Mouse (Mus musculus) regulatory T cell (primary cell): Measurements from ENCODE around the gene Bcan.

Source experiments
- in situ Hi-C: fragments of 300-600 bp; cut with MboI, MseI; formaldehyde crosslinking; loops from one replicate; pipeline ENCODE4 v1.15.1; 2025; ENCODE audit warnings: high pct_unique_total_duplicates

The Bcan gene

DNA sequence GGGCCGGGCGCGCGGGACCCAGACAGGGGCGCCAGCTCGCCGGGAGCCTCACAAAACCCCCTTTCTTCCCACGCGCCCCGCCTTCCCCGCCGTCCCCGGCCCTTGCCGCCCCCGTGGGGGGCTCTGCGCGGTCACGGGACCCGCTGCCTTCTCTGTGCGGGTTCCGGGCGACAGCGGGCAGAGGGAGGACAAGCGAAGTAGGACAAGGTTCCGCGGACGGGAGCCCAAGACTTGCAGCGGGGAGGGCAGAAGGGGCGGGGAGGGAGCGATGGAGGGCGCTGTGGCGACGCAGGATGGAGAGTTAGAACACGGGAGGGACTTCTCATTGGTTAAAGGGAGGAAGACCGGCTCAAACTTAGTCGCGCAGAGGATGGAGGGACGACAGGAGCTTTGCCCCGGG, at the start of gene Bcan:
Gene Bcan (minus strand): TSS at position 50 of the 400 bp plus-strand sequence.
- in situ Hi-C loops = no loop called here

DNA sequence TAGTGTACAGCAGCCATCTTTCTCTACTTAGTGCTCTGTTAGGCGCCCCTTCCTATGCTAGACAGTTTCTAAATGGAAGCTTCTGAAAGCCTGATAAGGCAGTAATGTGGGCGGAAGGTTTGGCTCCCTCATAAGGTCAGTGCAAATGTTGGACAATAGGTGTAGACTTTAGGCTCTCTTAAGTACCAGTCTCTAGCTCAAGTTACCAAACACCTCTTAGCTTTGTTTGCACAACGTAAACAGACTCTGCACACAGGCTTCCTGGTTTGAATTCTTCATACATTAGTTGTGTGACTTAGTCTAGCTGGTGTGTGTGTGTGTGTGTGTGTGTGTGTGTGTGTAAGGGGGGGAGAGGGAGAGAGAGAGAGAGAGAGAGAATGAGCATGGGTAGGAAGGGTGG, 49.5 kb upstream of the Bcan start:
- in situ Hi-C loops = loop anchor here (10.0 kb wide), 1 partner anchor 895 kb away; no protein-coding TSS in a partner anchor

DNA sequence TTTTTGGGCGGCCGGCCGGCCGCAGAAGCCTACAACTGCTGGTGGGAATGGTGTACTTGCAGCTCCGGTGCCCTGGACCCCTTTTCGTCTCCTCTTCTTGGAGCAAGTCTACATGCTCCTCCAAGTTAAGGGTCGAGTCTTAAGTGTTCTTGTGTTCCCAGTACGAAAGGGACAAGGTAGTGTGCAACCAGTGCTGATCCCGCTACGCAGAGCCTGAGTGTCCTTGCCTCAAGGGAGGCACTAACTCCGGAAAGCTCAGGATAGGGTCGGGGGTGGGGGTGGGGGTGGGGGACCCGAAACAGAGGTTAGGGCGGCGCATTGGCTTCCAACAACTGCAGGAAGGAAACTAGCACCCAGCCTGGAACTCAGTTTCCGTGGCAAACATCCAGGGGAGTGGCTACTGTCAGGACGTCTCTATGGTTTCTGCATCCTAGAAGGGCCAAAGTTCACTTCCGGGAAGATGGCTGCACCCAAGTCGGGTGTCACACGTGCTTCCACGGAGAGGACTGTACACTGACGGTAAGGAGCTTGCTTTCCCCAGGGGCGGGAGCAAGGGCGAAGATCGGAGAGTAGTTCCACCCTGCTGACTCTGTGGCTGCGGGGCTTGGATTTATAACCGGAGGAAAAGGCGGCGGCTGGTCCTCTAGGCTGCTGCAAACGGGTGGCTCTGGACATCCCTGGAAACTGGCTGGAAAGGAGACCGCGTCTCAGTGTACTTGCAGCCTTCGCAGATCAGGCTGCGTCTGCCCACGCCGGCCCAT, 42.8 kb upstream of the Bcan start, which contains the start of gene Gpatch4:
Gene Gpatch4 (plus strand): TSS at position 448 of the 761 bp plus-strand sequence.
- in situ Hi-C loops = loop anchor here (10.0 kb wide), 1 partner anchor 902 kb away; no protein-coding TSS in a partner anchor

DNA sequence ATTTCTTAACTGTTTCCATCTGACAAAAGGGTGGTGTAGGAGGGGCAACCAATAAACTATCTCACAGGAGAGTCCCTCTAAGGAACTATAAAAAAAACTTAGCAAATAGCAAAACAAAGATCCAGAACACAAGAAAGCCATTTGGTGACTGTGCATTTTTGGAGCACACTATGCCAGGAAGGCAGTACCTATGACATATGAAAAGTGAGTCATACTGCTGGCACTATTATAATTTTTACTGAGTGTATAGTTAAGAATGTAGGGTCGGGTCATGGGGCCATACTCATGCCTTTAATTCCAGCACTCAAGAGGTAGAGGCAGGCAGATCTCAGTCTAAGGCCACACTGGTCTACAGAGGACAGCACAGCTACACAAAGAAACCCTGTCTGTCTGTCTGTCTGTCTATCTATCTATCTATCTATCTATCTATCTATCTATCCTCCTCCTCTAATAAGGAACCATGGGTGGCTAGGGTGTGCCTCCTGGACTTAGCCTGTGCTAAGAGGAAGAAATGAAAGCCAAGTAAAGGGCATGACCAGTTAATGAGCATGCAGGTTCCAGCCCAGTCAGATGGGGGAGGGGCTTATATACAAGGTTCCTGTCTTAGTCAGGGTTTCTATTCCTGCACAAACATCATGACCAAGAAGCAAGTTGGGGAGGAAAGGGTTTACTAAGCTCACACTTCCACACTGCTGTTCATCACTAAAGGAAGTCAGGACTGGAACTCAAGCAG, 35.7 kb upstream of the Bcan start:
- in situ Hi-C loops = no loop called here

DNA sequence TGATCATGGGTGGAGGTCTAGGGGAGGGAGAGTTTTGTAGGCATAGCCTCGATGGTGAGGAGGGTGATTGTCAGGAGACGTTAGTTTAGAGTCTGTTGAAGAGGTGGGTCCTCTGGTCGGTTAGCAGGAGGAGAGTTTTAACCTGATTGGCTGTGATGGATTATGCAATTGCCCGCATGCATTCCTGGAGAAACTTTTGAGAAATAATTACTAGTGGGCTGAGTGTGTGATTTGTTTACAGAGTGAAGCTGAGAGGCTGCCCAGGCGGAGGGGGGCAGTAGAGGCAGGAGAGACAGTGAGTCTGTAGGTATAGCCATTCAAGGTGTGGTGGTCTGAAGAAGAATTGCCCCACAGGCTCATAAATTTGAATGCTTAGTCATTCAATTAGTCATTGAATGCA, 33.5 kb upstream of the Bcan start:
- in situ Hi-C loops = no loop called here

DNA sequence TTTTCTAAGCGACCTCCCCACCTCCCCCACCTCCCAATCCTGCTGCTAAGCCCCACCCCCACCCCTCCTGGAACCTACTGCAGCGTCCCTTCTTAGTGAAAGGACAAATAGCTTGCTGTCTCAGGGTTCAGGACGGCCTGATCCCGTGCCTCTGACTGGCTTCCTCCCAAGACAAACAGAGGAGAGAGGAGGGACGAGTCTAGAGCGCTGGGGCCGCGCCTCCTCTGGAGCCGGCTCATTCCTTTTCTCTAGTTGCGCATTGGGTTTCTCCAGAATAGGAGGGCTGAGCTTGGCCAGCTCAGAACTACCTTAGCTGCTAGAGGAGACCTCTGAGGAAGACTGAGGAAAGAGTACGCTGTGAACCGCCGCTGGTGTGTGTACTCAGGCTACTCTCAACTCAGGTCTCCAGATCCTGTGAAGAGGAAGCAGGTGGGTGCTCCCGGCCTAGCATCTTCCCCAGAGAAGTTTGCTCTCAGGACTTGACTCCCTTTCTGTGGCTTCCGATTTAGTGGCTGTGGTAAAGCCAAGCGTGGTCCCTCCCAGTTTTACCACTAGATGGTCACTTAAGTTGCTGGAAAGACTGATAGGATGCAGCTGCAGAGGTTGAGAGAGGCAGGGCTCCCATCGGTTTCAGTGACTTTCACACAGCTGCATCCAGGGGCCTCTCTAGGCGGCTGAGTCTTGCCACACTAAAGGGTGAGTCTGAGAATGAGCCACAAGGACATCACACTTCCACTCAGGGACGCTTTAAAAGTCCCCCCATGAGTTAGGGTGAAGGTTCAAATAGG, 30.8 kb upstream of the Bcan start:
- in situ Hi-C loops = no loop called here

DNA sequence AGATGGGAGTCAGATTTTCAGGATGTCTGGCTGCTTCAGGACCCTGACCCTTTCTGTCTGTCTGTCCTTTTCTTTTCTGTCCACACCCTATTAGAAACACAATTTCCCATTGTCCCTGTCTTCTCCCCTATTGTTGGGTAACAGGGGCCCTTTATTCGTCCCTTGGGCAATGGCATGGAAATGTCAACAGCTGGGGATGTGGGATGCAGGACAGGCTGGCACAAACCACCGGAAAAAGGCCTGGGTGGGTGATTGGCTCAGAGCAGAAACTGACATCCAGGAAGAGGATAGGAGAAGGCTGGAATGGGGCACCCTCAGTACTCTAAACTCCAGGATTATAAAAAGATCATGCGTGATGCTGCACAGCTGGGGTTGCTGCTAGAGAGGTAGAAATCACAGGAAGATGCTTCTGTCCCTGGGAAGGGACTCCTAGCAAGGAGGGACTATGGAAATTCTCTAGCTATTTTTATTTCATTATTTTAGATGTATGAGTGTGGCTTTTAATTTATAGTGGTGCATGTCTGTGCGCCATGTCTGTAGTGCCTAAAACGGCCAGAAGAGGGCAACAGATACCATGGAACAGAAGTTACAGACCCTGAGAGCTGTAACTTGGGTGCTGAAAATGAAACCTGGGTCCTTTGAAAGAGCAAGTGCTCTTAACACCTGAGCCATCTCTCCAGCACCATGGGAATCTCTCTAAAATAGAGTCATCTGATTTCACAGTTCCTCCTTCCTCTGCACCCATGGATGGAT, 27.6 kb upstream of the Bcan start, which contains the start of gene Hapln2:
Gene Hapln2 (minus strand): TSS at position 150 of the 753 bp plus-strand sequence.
- in situ Hi-C loops = no loop called here

DNA sequence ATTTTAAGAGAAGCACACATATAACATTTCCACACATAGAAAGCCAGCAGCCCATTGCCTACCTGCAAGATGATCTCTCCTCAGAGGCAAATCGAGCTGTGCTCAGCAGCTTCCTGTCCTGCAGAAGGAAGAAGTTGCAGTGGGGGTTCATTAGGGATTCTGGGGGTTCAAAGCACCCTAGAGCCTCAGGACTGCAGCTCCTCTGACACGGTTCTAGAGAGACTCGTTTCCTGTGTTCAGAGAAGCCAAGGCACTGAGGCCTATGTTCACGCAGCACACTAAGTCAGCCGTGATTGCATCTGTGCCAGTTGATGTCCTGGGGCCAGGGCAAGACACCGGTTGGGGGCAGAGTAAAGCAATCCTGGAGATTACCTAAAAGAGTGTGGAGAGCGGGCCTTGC, 26.8 kb upstream of the Bcan start:
- in situ Hi-C loops = no loop called here

DNA sequence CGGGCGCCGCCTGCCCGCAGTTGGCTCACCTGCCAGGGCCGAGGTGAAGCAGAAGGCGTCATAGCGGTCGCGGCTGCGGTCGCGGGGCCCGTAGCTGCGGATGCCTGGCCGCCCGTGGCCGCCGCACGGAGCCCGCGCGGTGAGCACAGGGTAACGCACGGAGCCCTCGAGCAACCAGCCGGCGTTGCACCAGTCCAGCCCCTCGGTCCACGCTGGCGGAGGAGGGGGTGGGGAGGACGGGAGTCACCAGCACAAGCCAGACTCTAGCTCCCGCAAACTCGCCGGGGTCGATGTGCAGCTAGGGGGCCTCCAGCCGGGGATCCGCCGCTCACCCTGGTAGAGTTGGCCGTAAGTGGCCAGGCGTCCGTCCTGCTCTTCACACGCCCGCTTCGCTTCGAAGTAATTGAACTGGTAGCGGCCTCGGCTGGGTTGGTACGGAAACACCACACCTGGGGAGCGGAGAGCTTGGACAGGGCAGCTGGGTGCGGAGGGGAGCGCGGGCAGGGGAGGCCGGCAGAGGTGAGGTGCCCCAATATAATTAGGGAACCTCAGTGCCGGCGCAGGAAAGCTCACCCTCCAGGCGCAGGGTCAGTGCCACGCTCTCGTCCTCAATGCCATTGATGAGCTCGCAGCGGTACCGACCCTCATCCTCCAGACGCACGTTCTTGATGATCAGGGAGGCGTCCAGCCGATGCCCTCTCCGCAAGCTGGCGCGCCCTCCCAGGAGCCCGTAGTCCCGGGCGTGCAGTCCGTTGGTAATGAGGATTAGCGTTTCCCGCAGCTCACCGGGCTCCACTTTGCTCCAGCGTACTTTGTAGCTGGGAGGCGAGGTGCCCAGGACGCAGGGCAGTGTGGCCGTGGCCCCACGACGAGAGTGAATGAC, 23.4 kb upstream of the Bcan start:
- in situ Hi-C loops = no loop called here

DNA sequence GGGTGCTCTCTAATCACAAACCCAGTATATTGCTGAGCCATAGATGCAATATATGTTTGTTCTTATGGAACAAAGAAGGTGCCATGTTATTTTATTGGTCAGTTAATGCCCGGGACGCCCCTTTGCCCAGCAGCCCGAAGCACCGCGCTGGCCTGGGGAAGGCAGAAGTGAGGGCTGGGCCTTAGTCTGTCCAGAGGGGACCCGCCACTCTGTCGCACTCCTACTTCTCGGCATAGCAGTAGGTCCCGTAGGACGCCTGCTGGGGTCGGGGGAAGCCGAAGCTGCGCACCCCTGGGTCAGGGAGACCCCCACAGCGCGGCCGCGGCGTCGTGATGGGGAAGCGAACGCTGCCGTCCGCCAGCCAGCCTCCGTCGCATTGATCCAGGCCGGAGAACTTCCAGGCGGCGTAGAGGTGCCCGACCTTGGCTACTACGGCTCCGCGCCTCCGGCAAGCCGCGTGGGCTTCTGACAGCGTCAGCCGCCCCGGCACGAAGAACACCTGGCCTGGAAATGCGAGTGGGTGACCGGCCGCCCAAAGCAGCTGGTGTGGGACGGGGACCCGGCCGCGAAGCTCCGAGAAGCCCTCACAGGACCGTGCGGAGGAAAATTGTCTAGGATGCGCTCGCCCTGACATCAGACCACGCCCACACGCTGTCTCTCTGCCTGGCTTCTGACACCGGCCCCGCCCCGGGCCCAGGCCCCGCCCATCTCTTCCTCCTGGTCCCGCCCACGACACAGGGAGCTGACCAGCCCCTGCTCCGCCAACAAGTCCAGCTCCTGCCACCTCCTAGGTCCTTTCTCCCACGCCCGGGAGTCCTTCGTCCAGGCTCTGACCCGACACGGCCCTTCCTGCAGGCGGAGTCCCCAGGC, 22.5 kb upstream of the Bcan start:
- in situ Hi-C loops = no loop called here

DNA sequence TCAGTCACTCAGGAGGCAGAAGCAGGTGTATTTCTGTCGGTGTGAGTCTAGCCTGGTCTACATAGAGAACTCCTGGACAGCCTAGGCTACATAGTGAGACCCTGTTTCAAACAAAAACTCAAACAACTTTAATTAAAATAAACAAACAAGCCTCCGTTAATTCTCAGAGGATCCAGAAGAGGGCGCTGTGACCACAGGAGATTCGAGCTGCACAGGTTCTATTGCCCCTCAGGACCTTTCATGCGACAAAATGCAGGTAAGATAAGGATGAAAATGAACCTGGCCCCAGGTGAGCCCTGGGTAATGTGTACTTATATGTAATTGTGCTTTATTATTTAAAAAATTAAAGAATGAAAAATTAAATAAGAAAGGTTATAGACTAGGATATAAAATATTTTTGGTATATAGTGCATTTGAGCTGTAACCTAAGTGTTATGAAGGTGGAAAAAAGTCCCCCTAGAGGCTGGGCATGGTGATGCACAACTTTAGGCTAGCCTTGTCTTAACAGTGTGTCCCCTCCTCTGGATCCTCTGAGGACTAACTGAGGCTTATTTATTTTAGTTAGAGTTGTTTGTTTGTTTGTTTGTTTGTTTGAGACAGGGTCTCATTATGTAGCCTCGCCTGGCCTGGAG, 10.7 kb upstream of the Bcan start:
- in situ Hi-C loops = loop anchor here (5.0 kb wide), 1 partner anchor 62 kb away; no protein-coding TSS in a partner anchor

DNA sequence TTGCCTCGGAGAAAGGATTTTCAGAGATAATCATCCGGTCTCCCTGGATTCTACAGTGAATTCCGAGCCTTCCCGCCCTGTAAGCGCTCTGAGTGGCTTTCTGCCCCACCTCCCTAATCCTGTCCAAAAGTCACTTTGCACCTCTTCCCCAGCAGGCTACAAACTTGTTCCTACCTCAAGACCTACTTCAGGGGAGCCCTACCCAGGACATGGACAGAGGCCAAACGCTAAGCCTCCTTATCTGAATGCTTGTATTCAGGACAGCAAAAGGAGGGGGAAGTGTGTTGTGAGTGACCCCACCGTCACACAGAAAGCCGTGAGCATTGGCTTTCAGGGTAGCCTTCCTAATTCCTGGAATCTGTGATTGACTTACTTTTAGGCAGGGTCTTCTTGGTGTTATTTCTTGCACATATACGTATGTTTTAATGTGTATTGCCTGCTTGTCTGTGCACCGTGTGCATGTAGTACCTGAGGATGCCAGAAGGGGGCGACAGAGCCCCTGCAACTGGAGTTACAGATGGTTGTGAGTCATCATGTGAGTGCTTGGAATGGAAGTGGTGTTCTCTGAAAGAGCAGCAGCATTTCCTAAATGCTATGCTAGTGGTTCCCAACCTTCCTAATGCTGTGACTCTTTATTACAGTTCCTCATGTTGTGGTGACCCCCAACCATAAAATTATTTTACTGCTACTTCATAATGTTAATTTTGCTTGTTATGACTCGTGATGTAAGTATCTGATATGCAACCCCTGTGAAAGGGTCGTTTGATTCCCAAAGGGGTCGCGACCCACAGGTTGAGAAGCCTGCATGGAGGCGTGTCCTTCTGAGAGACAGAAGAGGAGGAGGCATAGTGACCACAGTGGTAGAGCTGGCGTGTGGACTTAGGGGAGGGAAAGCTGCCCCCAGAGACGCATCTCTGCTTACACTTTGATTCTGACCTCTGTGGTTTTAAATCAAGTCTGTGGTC, 6.1 kb upstream of the Bcan start:
- in situ Hi-C loops = no loop called here

DNA sequence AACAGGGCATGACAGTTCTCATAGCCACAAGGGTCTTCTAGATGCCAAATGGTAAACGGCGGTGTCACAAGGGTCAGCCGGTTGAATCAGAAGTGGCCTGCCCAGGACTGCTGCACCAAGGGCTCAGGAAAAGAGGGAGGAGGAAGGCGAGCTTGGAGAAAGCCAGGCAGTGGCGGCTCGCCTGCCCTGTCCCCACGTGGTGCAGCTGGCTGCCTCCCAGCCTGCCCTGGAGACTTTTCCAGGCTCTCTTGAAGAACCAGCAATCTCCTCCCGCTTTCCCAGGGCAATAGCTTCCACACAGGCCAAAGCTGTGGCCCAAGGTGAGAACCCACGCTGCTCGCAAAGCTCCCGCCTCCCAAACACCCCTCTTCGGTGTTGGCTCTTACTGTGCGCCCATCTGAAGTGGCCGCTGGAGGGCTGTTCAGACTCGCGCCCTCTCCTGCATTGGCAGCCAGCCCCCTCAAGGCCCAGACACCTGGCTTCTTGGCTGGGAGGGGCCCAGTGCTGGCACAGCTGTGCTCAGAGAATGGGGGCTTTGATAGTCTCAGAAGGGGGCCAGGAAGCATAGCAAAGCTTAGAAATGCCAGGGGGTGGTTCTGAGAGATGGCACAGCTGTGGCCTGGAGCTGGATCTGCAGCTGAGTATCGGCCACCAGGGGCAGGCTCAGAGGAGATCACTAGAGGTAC, 2.4 kb upstream of the Bcan start:
- in situ Hi-C loops = no loop called here

DNA sequence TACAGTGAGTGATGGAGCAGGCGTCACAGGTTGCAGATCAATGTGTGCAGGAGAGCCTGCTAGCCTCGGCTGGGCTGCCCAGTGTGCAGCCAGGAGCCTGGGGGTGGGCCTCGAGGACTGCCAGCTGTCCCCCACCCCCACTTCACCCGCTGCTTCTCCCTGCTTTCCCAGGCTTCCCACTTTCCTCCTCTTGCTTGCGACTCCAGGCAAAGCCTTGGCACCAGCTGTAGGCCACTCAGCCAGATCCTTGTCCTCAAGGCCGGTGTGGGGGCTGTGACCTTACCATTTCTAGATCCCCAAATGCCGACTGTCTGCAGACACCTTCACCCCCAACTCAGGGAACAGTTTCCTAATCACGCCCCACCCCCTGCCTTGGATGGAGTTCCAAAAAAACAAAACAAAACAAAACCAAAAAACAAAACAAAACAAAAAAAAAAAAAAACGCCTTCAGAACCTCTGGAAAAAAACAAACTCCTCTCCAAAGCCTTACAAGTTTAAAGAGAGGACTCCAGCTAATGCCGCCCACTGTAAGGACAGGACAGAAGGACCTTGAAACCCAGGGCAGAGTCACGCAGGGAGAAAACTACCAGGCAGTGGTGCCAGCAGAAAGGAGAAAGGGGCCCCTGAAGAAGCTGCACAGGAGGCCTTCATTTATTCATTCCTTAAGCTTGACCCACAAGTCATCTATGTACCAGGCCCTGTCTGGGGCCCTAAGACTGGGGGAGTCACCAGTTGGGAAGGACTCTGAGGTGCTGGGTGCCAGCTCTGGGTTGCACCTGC, 976 bp upstream of the Bcan start:
- in situ Hi-C loops = no loop called here

DNA sequence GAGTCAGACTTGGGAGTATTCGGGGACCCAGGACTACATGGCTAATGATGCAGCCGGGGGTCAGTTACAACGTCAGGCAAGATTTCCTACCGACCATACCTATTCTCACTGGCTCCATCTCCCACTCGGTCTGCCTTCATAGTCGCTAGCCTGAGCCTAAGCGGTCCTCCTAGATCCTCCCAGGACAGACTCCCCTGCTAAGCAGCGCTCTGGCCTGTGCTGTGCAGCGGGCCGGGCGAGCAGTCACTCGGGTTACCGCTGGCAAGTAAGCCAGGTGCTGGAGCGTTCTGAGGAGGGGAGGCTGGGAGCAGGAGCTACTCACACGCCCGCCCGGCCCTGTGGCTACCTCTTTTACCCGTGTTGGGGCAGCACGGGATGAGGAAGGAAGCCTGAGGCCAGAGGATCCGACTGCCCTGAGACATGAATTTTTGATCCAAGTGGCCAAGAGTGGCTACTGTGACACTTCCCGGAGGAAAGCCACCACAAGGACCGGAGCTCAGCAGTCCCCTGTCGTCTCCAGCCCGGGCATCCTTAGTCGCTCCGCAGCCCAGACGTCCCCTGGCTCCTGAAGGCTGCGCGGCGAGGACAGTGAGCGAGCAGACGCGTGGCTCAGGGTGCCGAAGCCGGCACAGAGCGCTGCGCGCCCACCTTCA, 661 bp downstream of the Bcan start:
- in situ Hi-C loops = no loop called here

DNA sequence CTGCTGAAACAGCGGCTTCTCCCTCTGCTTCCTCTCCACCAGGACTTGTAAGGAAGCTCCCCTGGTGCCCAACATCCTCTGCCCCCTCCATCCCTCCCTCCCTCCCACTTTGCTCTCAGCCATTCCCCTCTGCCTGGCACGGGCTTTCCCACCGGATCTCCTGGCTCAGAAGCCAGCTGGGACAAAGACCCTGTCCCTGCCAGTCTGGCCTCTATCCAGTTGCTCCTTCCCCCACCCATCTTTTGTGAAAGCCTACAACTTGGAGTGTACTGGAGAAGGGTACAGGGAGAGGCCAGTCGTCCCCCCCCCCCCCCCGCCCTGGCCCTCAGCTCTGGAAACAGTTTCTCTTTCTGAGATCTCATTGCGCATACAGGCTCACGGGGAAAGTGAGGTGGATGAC, 1.3 kb downstream of the Bcan start:
- in situ Hi-C loops = no loop called here
